Mouse (Mus musculus) liver, embryonic 16.5 days (tissue): ENCODE measurements around the gene Igsf6. TPM values are rescaled to one million over a fixed set of nuclear protein-coding genes. Genes with fewer than 3 reads are reported as not detected.

ENCODE experiments used
- ATAC-seq: fragments of 200-750 bp; cut with Nextera tagmentation; 2 replicates; pipeline ENCODE4 v1.8.0; 2017; ENCODE audit warnings: low read depth, mild to moderate bottlenecking, moderate number of reproducible peaks, moderate library complexity
- H3K27ac ChIP-seq: fragments of 300-500 bp; sonication (generic); 2 replicates; pipeline ENCODE4 v1.5.1; 2014; ENCODE audit warnings: mild to moderate bottlenecking, low read length
- H3K27me3 ChIP-seq: fragments of 300-500 bp; sonication (generic); 2 replicates; pipeline ENCODE4 v1.6.1; 2014; ENCODE audit warnings: low read depth, low read length, mixed read lengths; ENCODE audit not compliant: control insufficient read depth, insufficient read depth
- H3K36me3 ChIP-seq: fragments of 300-500 bp; sonication (generic); 2 replicates; pipeline ENCODE4 v1.6.1; 2014; ENCODE audit warnings: mild to moderate bottlenecking; ENCODE audit not compliant: control insufficient read depth, insufficient read depth
- H3K4me1 ChIP-seq: fragments of 300-500 bp; sonication (generic); 2 replicates; pipeline ENCODE4 v1.6.1; 2014; ENCODE audit warnings: low read depth, low read length, mixed read lengths; ENCODE audit not compliant: control insufficient read depth
- H3K4me2 ChIP-seq: fragments of 300-500 bp; sonication (generic); 2 replicates; pipeline ENCODE4 v1.6.1; 2014; ENCODE audit warnings: low read depth, low read length, mixed read lengths
- H3K4me3 ChIP-seq: fragments of 300-500 bp; sonication (generic); 2 replicates; pipeline ENCODE4 v1.5.1; 2014; ENCODE audit warnings: low read depth, mild to moderate bottlenecking, low read length
- H3K9ac ChIP-seq: fragments of 300-500 bp; sonication (generic); 2 replicates; pipeline ENCODE4 v1.6.1; 2014; ENCODE audit warnings: low read depth, low read length
- H3K9me3 ChIP-seq: fragments of 300-500 bp; sonication (generic); replicated peaks from 2 replicates; pipeline ENCODE4 v1.6.1; 2016; ENCODE audit warnings: low read length; ENCODE audit not compliant: control insufficient read depth
- WGBS: fragments of 180-500 bp; shearing (Covaris S2); extraction: QIAGEN DNeasy Blood & Tissue Kit; methylation state at CpG from one replicate; pipeline ENCODE4 v1.1.7; 2014; ENCODE audit not compliant: insufficient replicate concordance; 5-methylcytosine and 5-hydroxymethylcytosine counted together
- polyA plus RNA-seq: library from polyadenylated mRNA; unstranded; fragments of >200 nt; fragmentation: Nextera tagmentation; extraction: Ambion mirVana; gene quantifications from 2 replicates; pipeline ENCODE4 v1.2.1, GENCODE M21; 2015

Igsf6 gene
- 14.9 and 15.5 TPM in 2 replicates for polyA plus RNA-seq

DNA sequence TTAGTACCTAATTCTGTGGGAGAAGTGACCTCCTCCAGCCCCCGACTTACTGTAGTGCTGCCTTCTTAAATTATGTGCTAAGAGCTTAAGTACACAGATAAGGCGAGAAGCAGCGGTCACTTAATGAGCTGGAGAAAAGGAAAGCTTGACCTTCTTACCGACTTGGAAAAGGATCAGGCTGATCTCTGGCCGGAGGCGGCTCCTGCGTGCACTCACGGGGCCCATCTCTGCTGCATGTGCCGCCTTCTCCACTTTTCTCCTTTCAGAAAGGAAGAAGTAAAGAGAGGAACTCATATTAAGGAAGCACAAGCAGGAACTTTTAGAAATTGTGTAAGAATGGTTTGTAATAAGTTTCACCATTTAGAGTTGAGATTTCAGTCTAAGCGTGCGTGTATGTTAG is at the start of gene Igsf6:
Gene Igsf6 (minus strand): TSS at position 292 of the 400 bp plus-strand sequence.
- Histone ChIP-seq H3K27me3 (no peaks in the 10 kb centered on the region), H3K9me3 (no peaks in the 10 kb centered on the region), H3K9ac (no peak within 1 kb of the TSS), H3K27ac (peak within 1 kb of the TSS; percentile 31), H3K4me1 (no peaks in the 10 kb centered on the region), H3K4me3 (peak within 1 kb of the TSS; percentile 36), H3K36me3 (no peaks in the 10 kb centered on the region), H3K4me2 (peak within 1 kb of the TSS; percentile 2; the same call in 1 of the 2 replicates)
- 51% methylated on average over 11 of the region's 11 CpGs for WGBS
- peak; percentile 14; the same call in 1 of the 2 replicates for ATAC-seq

DNA sequence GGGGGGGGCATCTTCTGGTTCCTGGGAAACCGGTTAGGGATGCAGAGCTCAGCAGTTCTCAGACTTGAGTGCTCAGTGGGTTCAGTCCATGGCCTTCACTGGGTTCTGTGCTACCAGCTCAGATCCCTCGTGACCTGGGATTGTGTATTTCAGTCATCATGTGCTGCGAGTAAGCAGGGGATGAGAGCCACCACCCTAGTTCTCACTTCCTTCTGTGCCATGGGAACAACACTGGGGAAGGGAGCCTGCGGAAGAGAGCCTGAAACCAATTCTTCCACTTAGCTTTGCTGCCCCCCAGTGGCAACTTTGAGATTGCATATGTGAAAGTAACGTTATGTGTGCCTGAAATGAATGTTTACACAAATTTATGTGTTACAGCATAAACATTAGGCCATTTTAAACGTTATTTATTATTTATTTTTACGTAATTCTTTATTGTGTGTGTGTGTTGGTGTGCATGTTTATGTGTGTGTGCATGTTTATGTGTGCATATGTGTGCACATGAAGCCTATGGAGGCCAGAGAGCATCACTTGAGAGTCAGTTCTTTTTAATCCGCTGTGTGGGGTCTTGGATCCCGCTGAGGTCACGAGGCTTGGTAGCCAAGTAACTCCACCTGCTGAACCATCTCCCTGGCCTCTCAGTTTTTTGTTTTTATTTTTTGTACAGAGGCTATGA is 45.9 kb upstream of the Igsf6 start:
- Histone ChIP-seq H3K9me3 (no peaks in the 10 kb centered on the region), H3K27ac (no peak overlapping the region), H3K9ac (no peak overlapping the region), H3K36me3 (no peaks in the 10 kb centered on the region), H3K4me2 (no peak overlapping the region), H3K27me3 (no peaks in the 10 kb centered on the region), H3K4me3 (no peak overlapping the region), H3K4me1 (no peaks in the 10 kb centered on the region)
- 11% methylated on average over 10 of the region's 10 CpGs for WGBS
- ATAC-seq = peak; percentile 39; the same call in 1 of the 2 replicates

DNA sequence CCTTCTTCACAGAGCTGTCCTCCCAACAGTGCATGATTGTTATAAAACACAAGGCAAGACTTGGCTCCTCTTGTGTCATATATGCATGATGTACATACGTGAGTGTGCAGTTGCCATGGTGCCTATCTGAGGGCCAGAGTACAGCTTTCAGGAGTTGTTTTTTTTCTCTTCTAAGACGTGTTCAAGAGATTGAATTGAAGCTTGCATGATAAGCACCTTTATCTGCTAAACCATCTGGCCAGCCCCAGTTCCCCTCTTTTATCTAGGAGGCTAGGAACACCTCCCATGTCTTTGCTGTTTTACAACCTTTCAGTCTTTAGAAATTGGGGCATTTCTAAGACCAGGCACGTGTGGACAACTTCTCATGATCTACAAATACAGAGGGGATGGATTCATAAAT is 37.4 kb upstream of the Igsf6 start:
- Histone ChIP-seq H3K27me3 (no peaks in the 10 kb centered on the region), H3K9me3 (no peaks in the 10 kb centered on the region), H3K4me2 (no peak overlapping the region), H3K36me3 (no peaks in the 10 kb centered on the region), H3K4me1 (peaks cover 2% of the 10 kb centered on the region; the same call in 1 of the 2 replicates), H3K4me3 (no peak overlapping the region), H3K27ac (no peak overlapping the region), H3K9ac (no peak overlapping the region)
- peak; percentile 50; the same call in 1 of the 2 replicates for ATAC-seq
- WGBS = 22% methylated on average over 3 of the region's 3 CpGs

DNA sequence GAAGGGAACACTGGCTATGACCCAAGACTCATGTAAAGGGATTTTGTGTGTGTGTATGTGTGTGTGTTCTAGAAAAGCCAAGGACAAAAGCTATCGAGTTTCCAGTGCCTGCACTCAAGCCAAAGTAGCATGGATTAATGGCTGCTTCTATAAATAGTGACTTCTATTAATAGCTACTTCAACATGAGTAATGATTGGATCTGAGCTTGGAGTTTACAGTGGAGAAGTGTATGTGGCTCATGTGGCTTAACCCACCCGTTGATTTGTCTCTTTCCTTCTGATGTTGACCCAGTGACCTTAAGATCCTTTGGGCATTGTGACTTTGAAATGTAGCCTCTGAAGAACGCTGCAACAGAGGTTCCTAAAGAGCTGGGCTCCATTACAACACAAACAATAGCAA is 36.9 kb upstream of the Igsf6 start:
- H3K4me3 ChIP-seq = no peak overlapping the region
- ATAC-seq = no peak
- 24% methylated on average over 3 of the region's 3 CpGs for WGBS
- no peak overlapping the region for H3K9ac ChIP-seq
- H3K27me3 ChIP-seq = no peaks in the 10 kb centered on the region
- H3K4me2 ChIP-seq = no peak overlapping the region
- no peak overlapping the region for H3K27ac ChIP-seq
- H3K4me1 ChIP-seq = peaks cover 2% of the 10 kb centered on the region; the same call in 1 of the 2 replicates
- H3K9me3 ChIP-seq = no peaks in the 10 kb centered on the region
- H3K36me3 ChIP-seq = no peaks in the 10 kb centered on the region

DNA sequence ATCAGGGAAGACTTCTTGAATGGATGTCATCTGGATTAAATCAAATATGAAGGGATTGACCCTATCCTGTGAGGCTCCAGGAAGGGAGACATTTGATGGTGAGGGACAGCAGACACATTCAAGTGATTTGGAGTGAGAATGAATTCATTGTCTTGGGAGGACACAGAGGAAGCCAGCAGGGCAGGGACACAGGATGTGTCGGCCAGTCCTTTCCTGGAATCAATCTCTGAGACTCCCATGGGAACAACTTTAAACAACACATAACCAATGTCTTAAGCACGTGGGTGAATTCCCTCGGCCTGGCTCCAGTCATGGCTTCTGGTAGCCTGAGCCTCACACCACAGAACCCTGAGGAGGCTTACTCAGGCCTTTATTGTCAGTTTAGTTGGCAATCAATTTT is 33.5 kb upstream of the Igsf6 start:
- no peak for ATAC-seq
- Histone ChIP-seq H3K9me3 (no peaks in the 10 kb centered on the region), H3K36me3 (no peaks in the 10 kb centered on the region), H3K27ac (no peak overlapping the region), H3K27me3 (no peaks in the 10 kb centered on the region), H3K4me2 (no peak overlapping the region), H3K4me3 (no peak overlapping the region), H3K9ac (no peak overlapping the region), H3K4me1 (peaks cover 2% of the 10 kb centered on the region; the same call in 1 of the 2 replicates)
- WGBS = 46% methylated on average over 3 of the region's 3 CpGs

DNA sequence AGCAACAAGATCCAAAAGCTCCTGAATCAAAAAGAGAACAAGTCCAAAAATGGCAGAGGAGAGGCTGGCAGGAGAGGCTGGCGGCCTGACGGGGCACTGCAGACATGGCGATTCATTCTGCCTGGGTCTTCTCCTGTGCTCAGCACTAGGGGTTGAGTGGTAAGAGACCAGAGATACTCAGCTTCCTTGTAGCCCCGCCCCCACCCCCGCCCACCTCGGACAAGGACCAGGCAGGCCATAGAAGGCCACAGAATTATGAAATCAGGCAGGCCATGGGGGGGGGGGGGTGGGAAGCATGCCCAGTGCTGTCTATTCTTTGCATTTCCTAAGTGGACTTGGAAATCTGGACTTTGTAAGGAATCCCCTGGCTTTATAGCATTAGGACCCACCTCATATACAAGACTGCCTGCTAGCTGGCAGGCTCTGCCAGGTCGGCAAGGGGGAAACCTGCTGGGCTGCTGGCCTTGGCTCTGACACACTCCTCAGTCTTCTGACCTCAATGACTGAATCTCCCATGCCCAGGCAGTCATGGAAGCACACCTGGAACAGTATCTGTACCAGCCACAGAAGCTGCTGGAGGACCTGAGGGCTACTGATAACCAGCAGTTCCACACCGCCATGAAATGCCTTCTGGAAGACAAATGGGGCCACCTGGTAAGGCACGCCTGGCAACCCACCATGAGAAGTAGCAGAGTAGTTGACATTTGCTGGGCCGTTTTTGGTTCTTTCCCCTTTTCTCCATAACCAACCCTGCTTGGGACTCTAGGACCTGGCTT is 24.4 kb upstream of the Igsf6 start:
- Histone ChIP-seq H3K4me2 (no peak overlapping the region), H3K27me3 (no peaks in the 10 kb centered on the region), H3K27ac (no peak overlapping the region), H3K9me3 (no peaks in the 10 kb centered on the region), H3K4me3 (no peak overlapping the region), H3K9ac (no peak overlapping the region), H3K4me1 (no peaks in the 10 kb centered on the region; the same call in 1 of the 2 replicates), H3K36me3 (no peaks in the 10 kb centered on the region)
- peak; percentile 56 for ATAC-seq
- 44% methylated on average over 10 of the region's 10 CpGs for WGBS

DNA sequence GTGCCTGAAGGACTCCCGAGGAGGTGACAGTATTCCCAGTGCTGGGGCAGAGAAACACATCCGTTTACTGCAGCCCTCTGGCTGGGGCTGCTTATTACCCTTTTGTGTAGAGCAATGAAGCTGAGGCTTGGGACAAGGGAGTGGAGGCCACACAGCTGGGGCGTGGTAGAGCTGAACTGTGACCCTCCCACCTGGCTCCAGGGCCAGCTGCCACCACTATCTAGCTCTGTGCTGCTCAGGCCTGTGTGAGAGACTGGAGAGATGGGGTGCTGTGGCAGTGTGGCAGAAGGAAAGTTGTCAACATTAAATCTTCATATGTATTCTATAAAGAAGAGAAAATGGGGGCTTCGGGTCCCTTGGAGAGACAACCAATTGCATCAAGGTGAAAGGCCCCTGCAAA is 18.7 kb upstream of the Igsf6 start:
- ATAC-seq = no peak
- Histone ChIP-seq H3K27ac (no peak overlapping the region), H3K9me3 (no peaks in the 10 kb centered on the region), H3K4me1 (no peaks in the 10 kb centered on the region), H3K27me3 (no peaks in the 10 kb centered on the region), H3K4me3 (no peak overlapping the region), H3K4me2 (no peak overlapping the region), H3K9ac (no peak overlapping the region), H3K36me3 (no peaks in the 10 kb centered on the region)
- WGBS = 56% methylated on average over 4 of the region's 4 CpGs

DNA sequence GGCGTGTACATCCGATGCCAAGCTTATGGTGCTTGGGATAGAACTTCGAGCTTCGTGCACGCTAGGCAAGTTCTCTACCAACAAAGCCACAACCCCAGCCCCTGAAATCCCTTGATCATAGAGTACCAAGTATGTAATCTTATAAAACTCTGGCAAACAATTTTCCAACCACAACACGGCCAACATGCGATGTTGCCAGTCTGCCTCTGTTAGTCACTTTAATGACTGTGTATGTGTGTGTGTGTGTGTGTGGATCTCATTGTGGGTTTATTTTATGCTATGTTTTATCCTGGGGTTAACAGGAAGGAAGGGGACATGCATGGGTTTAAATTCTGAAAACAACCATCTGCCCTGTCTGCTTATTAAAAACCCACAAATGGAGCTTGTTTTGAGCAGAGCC is 16.4 kb upstream of the Igsf6 start:
- H3K4me3 ChIP-seq = no peak overlapping the region
- H3K9me3 ChIP-seq = no peaks in the 10 kb centered on the region
- H3K4me1 ChIP-seq = no peaks in the 10 kb centered on the region
- H3K27me3 ChIP-seq = no peaks in the 10 kb centered on the region
- no peak overlapping the region for H3K27ac ChIP-seq
- H3K36me3 ChIP-seq = no peaks in the 10 kb centered on the region
- WGBS = 73% methylated on average over 7 of the region's 7 CpGs
- no peak overlapping the region for H3K9ac ChIP-seq
- no peak for ATAC-seq
- no peak overlapping the region for H3K4me2 ChIP-seq

DNA sequence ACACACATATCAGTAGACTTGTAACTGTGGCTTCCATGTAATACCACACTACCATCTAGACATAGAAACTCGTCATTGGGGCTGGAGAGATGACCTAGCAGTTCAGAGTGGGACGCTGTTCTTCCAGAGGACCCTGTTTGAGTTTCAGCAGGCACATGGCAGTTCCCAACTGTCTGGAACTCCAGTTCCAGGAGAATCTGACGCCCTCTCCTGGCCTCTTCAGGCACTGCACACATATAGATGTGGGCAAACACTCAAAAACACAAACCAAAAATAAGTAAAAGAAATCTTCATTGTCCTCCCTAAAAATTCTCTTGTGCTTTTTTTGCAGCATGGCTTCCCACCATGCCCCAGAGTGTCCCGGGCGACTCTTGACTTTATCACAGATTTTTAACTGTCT is 14.4 kb upstream of the Igsf6 start:
- H3K9ac ChIP-seq = no peak overlapping the region
- 49% methylated on average over 5 of the region's 5 CpGs for WGBS
- no peak for ATAC-seq
- no peaks in the 10 kb centered on the region for H3K27me3 ChIP-seq
- H3K36me3 ChIP-seq = no peaks in the 10 kb centered on the region
- H3K9me3 ChIP-seq = no peaks in the 10 kb centered on the region
- no peak overlapping the region for H3K27ac ChIP-seq
- H3K4me3 ChIP-seq = no peak overlapping the region
- H3K4me1 ChIP-seq = no peaks in the 10 kb centered on the region
- H3K4me2 ChIP-seq = no peak overlapping the region
